Mouse (Mus musculus) heart, embryonic 15.5 days (tissue): ENCODE data around the gene Ntf5. TPM values are rescaled to one million over a fixed set of nuclear protein-coding genes. Genes with fewer than 3 reads are reported as not detected.

Experiments
- ATAC-seq: fragments of 200-750 bp; cut with Nextera tagmentation; replicated peaks from 2 replicates; pipeline ENCODE4 v1.8.0; 2017; ENCODE audit warnings: low read depth, moderate TSS enrichment; ENCODE audit not compliant: insufficient number of reproducible peaks, insufficient read depth, low FRiP score
- H3K27ac ChIP-seq: fragments of 300-500 bp; sonication (generic); 2 replicates; pipeline ENCODE4 v1.5.1; 2015; ENCODE audit warnings: mild to moderate bottlenecking, inconsistent platforms
- H3K27me3 ChIP-seq: fragments of 300-500 bp; sonication (generic); 2 replicates; pipeline ENCODE4 v1.6.1; 2015; ENCODE audit warnings: inconsistent platforms
- H3K36me3 ChIP-seq: fragments of 300-500 bp; sonication (generic); 2 replicates; pipeline ENCODE4 v1.6.1; 2015; ENCODE audit warnings: mild to moderate bottlenecking, inconsistent platforms
- H3K4me1 ChIP-seq: fragments of 300-500 bp; sonication (generic); replicated peaks from 2 replicates; pipeline ENCODE4 v1.6.1; 2015; ENCODE audit warnings: inconsistent platforms
- H3K4me2 ChIP-seq: fragments of 300-500 bp; sonication (generic); 2 replicates; pipeline ENCODE4 v1.6.1; 2015; ENCODE audit warnings: inconsistent platforms, mild to moderate bottlenecking, moderate library complexity
- H3K4me3 ChIP-seq: fragments of 300-500 bp; sonication (generic); 2 replicates; pipeline ENCODE4 v1.5.1; 2015; ENCODE audit warnings: mild to moderate bottlenecking, inconsistent platforms
- H3K9ac ChIP-seq: fragments of 300-500 bp; sonication (generic); 2 replicates; pipeline ENCODE4 v1.6.1; 2015; ENCODE audit warnings: mild to moderate bottlenecking, inconsistent platforms
- H3K9me3 ChIP-seq: fragments of 300-500 bp; sonication (generic); replicated peaks from 2 replicates; pipeline ENCODE4 v1.6.1; 2016; ENCODE audit warnings: inconsistent platforms
- WGBS: fragments of 180-500 bp; shearing (Covaris S2); methylation state at CpG from one replicate; pipeline ENCODE4 v1.1.7; 2015; ENCODE audit warnings: mixed read lengths; 5-methylcytosine and 5-hydroxymethylcytosine counted together
- polyA plus RNA-seq: library from polyadenylated mRNA; unstranded; fragments of >200 nt; fragmentation: Nextera tagmentation; extraction: Ambion mirVana; gene quantifications from 2 replicates; pipeline ENCODE4 v1.2.1, GENCODE M21; 2015

Gene Ntf5
- polyA plus RNA-seq, 1 experiment from 2014 or later = 0.81 TPM

GRCm38 (mm10) chr7:45443526-45444420 lies 30.3 kb downstream of the Ntf5 start:
- Histone ChIP-seq H3K4me3 (no peak overlapping the region), H3K9ac (no peak overlapping the region), H3K4me2 (no peak overlapping the region), H3K27ac (no peak overlapping the region), H3K9me3 (no peaks in the 10 kb centered on the region), H3K4me1 (peaks cover 7% of the 10 kb centered on the region; the same call in 1 of the 2 replicates), H3K27me3 (no peaks in the 10 kb centered on the region), H3K36me3 (peaks cover 79% of the 10 kb centered on the region)
- WGBS = 74% methylated on average over 22 of the region's 22 CpGs
- no peak for ATAC-seq

DNA sequence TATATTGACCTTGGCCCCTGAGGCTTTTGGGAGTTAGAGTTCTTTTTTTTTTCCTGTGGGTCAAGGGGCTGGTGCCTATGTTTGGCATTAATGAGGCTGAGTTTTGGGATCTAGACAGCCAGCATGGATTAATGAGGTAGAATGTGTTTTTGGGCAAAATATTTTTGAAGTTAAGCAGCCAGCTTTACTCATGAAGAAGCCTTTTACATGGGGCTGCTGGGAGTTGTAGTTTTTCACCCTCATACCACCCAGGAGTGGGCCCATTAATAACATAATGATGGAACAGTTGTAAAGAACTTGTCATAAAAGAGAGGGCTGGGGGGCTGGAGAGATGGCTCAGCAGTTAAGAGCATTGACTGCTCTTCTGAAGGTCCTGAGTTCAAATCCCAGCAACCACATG lies 33.1 kb downstream of the Ntf5 start:
- no peak overlapping the region for H3K9ac ChIP-seq
- no peak overlapping the region for H3K4me2 ChIP-seq
- no peak for ATAC-seq
- no peaks in the 10 kb centered on the region for H3K9me3 ChIP-seq
- no peak overlapping the region for H3K27ac ChIP-seq
- H3K4me3 ChIP-seq = no peak overlapping the region
- H3K27me3 ChIP-seq = no peaks in the 10 kb centered on the region
- H3K36me3 ChIP-seq = peaks cover 70% of the 10 kb centered on the region
- peaks cover 7% of the 10 kb centered on the region; the same call in 1 of the 2 replicates for H3K4me1 ChIP-seq

- 0 out of 2 replicates have a peak, but pooled peaks have one; percentile 21 for ATAC-seq
- Histone ChIP-seq H3K4me2 (no peak overlapping the region), H3K4me3 (no peak overlapping the region), H3K27me3 (no peaks in the 10 kb centered on the region), H3K27ac (no peak overlapping the region), H3K36me3 (peaks cover 73% of the 10 kb centered on the region), H3K9me3 (no peaks in the 10 kb centered on the region), H3K9ac (no peak overlapping the region; the same call in 1 of the 2 replicates), H3K4me1 (peaks cover 7% of the 10 kb centered on the region; the same call in 1 of the 2 replicates)
- 27% methylated on average over 11 of the region's 11 CpGs for WGBS
These were observed 34.0 kb downstream of the Ntf5 start for GRCm38 (mm10) chr7:45447325-45447990.

DNA sequence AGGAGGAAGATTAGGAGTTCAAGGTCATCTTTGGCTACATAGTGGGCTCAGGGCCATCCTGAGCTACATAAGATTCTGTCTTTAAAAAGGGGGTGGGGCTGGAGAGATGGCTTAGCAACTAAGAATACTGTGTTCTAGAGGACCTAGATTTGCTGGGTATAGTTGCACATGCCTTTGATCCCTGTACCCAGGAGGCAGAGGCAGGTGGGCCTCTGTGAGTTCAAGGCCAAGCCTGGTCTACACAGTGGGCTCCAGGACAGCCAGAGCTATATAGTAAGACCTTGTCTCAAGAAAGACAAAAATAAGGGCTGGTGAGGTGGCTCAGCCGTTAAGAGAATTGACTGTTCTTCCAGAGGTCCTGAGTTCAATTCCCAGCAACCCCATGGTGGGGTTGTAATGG lies 36.5 kb downstream of the Ntf5 start:
- Histone ChIP-seq H3K9ac (no peak overlapping the region), H3K9me3 (no peaks in the 10 kb centered on the region), H3K27me3 (no peaks in the 10 kb centered on the region), H3K36me3 (peaks cover 70% of the 10 kb centered on the region), H3K4me2 (no peak overlapping the region), H3K27ac (no peak overlapping the region), H3K4me3 (no peak overlapping the region), H3K4me1 (peaks cover 7% of the 10 kb centered on the region; the same call in 1 of the 2 replicates)
- ATAC-seq = no peak
- WGBS = 86% methylated on average over 1 of the region's 1 CpGs

- ATAC-seq = peak; percentile 37; the same call in 1 of the 2 replicates
- no peak overlapping the region for H3K27ac ChIP-seq
- H3K4me3 ChIP-seq = no peak overlapping the region
- 56% methylated on average over 23 of the region's 23 CpGs for WGBS
- H3K4me2 ChIP-seq = no peak overlapping the region
- H3K36me3 ChIP-seq = peaks cover 63% of the 10 kb centered on the region
- no peaks in the 10 kb centered on the region for H3K27me3 ChIP-seq
- peaks cover 13% of the 10 kb centered on the region for H3K4me1 ChIP-seq
- H3K9me3 ChIP-seq = no peaks in the 10 kb centered on the region
- H3K9ac ChIP-seq = no peak overlapping the region
These were observed 38.0 kb downstream of the Ntf5 start for GRCm38 (mm10) chr7:45451344-45451982.

DNA sequence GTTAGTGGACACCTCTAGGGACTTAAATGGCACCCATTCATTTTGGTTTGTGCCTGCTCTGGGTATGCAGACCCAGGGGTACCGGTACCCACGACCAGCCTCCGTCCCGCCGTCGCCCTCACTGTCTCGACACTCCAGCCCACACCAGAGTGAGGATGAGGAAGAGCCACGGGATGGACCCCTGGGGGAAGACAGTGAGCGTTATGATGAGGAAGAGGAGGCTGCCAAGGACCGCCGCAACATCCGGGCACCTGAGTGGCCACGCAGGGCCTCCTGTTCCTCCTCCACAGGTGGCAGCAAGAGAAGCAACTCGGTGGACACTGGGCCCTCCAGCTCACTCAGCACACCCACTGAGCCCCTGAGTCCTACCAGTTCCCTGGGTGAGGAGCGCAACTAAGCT lies 41.5 kb downstream of the Ntf5 start:
- ATAC-seq = no peak
- H3K27ac ChIP-seq = no peak overlapping the region
- no peak overlapping the region for H3K4me2 ChIP-seq
- H3K27me3 ChIP-seq = no peaks in the 10 kb centered on the region
- H3K9ac ChIP-seq = no peak overlapping the region
- no peak overlapping the region for H3K4me3 ChIP-seq
- 90% methylated on average over 15 of the region's 15 CpGs for WGBS
- peaks cover 27% of the 10 kb centered on the region for H3K4me1 ChIP-seq
- no peaks in the 10 kb centered on the region for H3K9me3 ChIP-seq
- H3K36me3 ChIP-seq = peaks cover 56% of the 10 kb centered on the region

- H3K9ac ChIP-seq = no peak overlapping the region
- no peak for ATAC-seq
- H3K27ac ChIP-seq = no peak overlapping the region
- no peaks in the 10 kb centered on the region for H3K27me3 ChIP-seq
- H3K4me1 ChIP-seq = peaks cover 38% of the 10 kb centered on the region
- no peak overlapping the region for H3K4me2 ChIP-seq
- 68% methylated on average over 13 of the region's 13 CpGs for WGBS
- H3K4me3 ChIP-seq = no peak overlapping the region
- H3K36me3 ChIP-seq = peaks cover 50% of the 10 kb centered on the region
- no peaks in the 10 kb centered on the region for H3K9me3 ChIP-seq
These were observed 42.6 kb downstream of the Ntf5 start for GRCm38 (mm10) chr7:45455932-45456696.

DNA sequence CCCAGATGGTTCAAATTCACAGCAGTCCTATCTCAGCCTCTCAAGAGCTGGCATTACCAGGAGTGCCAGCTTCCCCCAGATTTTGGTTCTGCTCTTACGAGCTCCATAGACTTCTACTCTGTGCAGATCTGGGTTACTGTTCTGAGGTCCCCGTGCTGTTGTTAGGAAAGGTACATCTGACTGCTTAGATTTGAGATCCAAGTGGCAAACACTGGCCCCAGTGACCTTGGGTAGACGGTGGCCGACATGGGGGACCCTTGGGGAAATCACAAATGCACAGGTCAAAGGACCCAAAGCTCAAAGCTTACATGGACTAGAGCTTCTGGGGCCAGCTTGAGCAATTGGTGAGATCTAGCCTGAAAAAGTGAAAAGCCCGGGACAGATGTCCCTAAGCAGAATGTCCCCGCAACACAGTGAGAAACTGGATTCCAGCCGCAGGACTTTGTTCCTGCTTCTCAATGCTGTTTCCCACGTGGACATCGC lies 43.3 kb downstream of the Ntf5 start:
- H3K9me3 ChIP-seq = no peaks in the 10 kb centered on the region
- no peak for ATAC-seq
- peak overlapping the region; percentile 59 for H3K27ac ChIP-seq
- H3K36me3 ChIP-seq = peaks cover 49% of the 10 kb centered on the region
- peak overlapping the region; percentile 76 for H3K4me2 ChIP-seq
- H3K27me3 ChIP-seq = no peaks in the 10 kb centered on the region
- H3K4me3 ChIP-seq = no peak overlapping the region
- H3K9ac ChIP-seq = 0 out of 2 replicates have a peak overlapping the region, but pooled peaks have one; percentile 76
- 41% methylated on average over 9 of the region's 9 CpGs for WGBS
- H3K4me1 ChIP-seq = peaks cover 43% of the 10 kb centered on the region

DNA sequence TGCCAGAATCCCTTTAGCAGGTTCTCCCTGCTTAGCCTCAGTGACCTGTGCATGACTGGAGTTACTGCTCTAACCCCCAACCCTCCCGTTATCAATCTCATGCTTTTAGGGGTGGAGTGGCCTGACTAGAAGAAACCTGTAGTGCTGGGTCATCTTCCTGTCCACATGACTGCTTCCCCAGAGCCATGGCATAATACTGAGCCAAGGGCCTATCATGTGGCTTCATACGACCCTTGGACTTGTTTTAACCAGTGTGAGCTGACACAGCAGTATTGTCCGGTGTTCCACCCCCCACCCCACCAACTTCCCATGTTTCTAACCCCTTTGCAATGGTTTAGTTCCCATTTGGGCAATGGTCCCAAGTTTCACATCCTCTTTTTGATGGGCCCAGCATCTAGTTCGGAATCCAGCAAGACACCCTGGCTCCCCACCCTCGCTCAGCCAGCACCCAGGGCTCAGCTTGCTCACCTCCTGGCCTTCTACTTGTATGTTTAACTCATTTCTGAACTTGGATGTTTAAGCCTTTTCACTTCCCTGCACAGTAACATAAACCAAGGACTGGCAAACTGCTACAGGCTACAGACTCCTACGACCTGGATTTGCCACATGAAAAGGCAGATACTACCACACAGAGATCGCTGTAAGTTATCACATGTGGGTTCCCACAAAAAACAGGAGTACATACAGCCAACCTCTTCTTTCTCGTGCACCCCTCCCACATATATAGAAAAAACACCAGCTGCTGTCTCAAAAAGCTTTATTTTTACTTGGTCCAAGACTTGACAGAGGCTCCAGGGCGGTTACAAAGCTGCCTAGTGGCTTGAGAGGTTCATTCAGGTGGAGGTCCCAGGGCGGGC lies 43.9 kb downstream of the Ntf5 start:
- Histone ChIP-seq H3K36me3 (peaks cover 49% of the 10 kb centered on the region), H3K9ac (peak overlapping the region; percentile 76)

More for the DNA sequence above, 43.9 kb downstream of the Ntf5 start:
- no peak for ATAC-seq
- H3K4me1 ChIP-seq = peaks cover 43% of the 10 kb centered on the region
- peak overlapping the region; percentile 76 for H3K4me2 ChIP-seq
- 48% methylated on average over 10 of the region's 10 CpGs for WGBS
- H3K4me3 ChIP-seq = peak overlapping the region; percentile 72
- no peaks in the 10 kb centered on the region for H3K27me3 ChIP-seq
- H3K27ac ChIP-seq = peak overlapping the region; percentile 59
- no peaks in the 10 kb centered on the region for H3K9me3 ChIP-seq
